ENCODE assay signal across 10 mouse cellular contexts in the genomic region with DNA sequence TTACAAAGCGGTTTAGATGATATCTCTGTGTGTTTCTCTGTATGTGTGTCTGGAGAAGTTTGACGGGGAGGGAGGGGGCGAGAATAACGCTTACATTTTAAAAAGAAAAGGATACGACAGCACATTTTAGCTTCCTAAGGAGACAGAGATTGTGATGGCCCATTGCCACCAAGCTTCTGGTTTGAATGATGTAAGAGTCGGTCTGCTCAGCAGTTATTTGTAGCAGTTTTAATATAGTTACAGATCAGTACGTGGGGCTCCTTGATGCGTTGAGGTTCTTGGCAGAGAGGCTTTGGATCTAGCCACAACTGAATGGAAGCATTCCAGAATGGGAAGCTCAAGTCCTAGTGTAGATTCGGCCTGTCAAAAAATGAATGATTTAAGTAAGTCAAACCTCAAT.
DNase-seq lines count a peak whose midpoint lies in the region; ATAC-seq lines count a peak whose summit lies in the region.
"Had no signal": no experiment of that assay in that cellular context is flagged by ENCODE, and none has a peak within 500 bp of the region (broad histone marks: within the 10 kb centered on the region; RNA-seq: fewer than 3 reads in every experiment).

No protein-coding gene starts in this region.

- no peaks in the 10 kb centered on the region for H3K36me3 ChIP-seq in neural tube, embryonic 15.5 days
- H3K36me3 ChIP-seq: neural tube, embryonic 13.5 days had no signal

- no peaks in the 10 kb centered on the region for H3K4me1 ChIP-seq in neural tube, embryonic 15.5 days

- intact Hi-C loops in heart, postnatal 25 days (cut with DNase I), result no loop called here

- WGBS in neural tube, embryonic 15.5 days, result 83% methylated on average over 9 of the region's 9 CpGs

- no peak overlapping the region for H3K9ac ChIP-seq in neural tube, embryonic 15.5 days (replicated peaks)
- H3K9ac ChIP-seq: neural tube, embryonic 13.5 days had no signal

- no peak overlapping the region for H3K4me3 ChIP-seq in neural tube, embryonic 15.5 days (replicated peaks)
- H3K4me3 ChIP-seq: neural tube, embryonic 13.5 days had no signal

- no peak for ATAC-seq in CD4-positive, CD25-positive, alpha-beta regulatory T cell, adult 4 months
- no peak for ATAC-seq in neural tube, embryonic 15.5 days (ENCODE audit: low FRiP score)

- no peaks in the 10 kb centered on the region for H3K9me3 ChIP-seq in neural tube, embryonic 15.5 days (replicated peaks)
- H3K9me3 ChIP-seq: neural tube, embryonic 13.5 days had no signal

- H3K4me2 ChIP-seq in neural tube, embryonic 15.5 days, result no peak overlapping the region
- H3K4me2 ChIP-seq: neural tube, embryonic 13.5 days had no signal

- H3K27me3 ChIP-seq in neural tube, embryonic 15.5 days (replicated peaks), result no peaks in the 10 kb centered on the region
- H3K27me3 ChIP-seq: neural tube, embryonic 13.5 days had no signal

- DNase-seq in heart, postnatal 4 days, result peak; percentile 39
- DNase-seq in heart, postnatal 25 days (ENCODE audit: low spot score), result no peak
- DNase-seq in cerebellum, adult 9-10 months, result peak; percentile 39
- peak; percentile 22 for DNase-seq in fibroblast of lung, adult 2 months (ENCODE audit: low read depth)
- DNase-seq in lung, postnatal 10 days, result peak; percentile 45
- no peak for DNase-seq in kidney, postnatal 14 days
- DNase-seq: kidney, adult 8-10 months had no signal

- no peak overlapping the region for H3K27ac ChIP-seq in neural tube, embryonic 15.5 days (replicated peaks)
- H3K27ac ChIP-seq: neural tube, embryonic 13.5 days had no signal

Comparison
In these comparisons a context has a peak if more than half of its experiments do, and no peak if none do; other contexts are left out.
1. DNase-seq: peak in heart, postnatal 4 days (single experiment), cerebellum, adult 9-10 months (single experiment), fibroblast of lung, adult 2 months (single experiment) and lung, postnatal 10 days (single experiment); none in heart, postnatal 25 days (single experiment) and kidney, postnatal 14 days (single experiment).